ENCODE assay signal across 11 mouse cellular contexts in genomic region chr3:96163040-96163439, GRCm38 (mm10). TPM values are rescaled to one million over a fixed set of nuclear protein-coding genes. Genes with fewer than 3 reads are reported as not detected.
DNase-seq lines count a peak whose midpoint lies in the region; ATAC-seq and TF ChIP-seq lines count a peak whose summit lies in the region.
"Had no signal": no experiment of that assay in that cellular context is flagged by ENCODE, and none has a peak within 500 bp of the region (broad histone marks: within the 10 kb centered on the region; RNA-seq: fewer than 3 reads in every experiment).

No protein-coding gene starts in this region.

- no peak for TF ChIP-seq POLR2A in small intestine, adult 2 months (IDR thresholded peaks at IDR 0.05; ENCODE audit: low read depth, low read length)

- H3K9me3 ChIP-seq in hindbrain, embryonic 14.5 days (ENCODE audit: control insufficient read depth, low read length), result no peaks in the 10 kb centered on the region
- H3K9me3 ChIP-seq in hindbrain, embryonic 12.5 days (replicated peaks), result no peaks in the 10 kb centered on the region
- H3K9me3 ChIP-seq in midbrain, postnatal 0 days (ENCODE audit: low read length), result no peaks in the 10 kb centered on the region
- H3K9me3 ChIP-seq in midbrain, embryonic 11.5 days (ENCODE audit: control insufficient read depth, low read length), result no peaks in the 10 kb centered on the region
- no peaks in the 10 kb centered on the region for H3K9me3 ChIP-seq in intestine, embryonic 15.5 days

- 0 out of 2 replicates have a peak overlapping the region, but pooled peaks have one; percentile 74 for H3K4me2 ChIP-seq in hindbrain, embryonic 14.5 days (replicated peaks)
- H3K4me2 ChIP-seq in hindbrain, embryonic 12.5 days (replicated peaks), result no peak overlapping the region; the same call in 1 of the 2 replicates
- H3K4me2 ChIP-seq in midbrain, postnatal 0 days (ENCODE audit: low read depth, low read length, poor library complexity, severe bottlenecking), result peak overlapping the region; percentile 85
- no peak overlapping the region for H3K4me2 ChIP-seq in midbrain, embryonic 11.5 days
- peak overlapping the region; percentile 92 for H3K4me2 ChIP-seq in intestine, embryonic 15.5 days (replicated peaks)

- no peaks in the 10 kb centered on the region for H3K27me3 ChIP-seq in hindbrain, embryonic 14.5 days (ENCODE audit: control insufficient read depth, insufficient read depth, low read length)
- H3K27me3 ChIP-seq in hindbrain, embryonic 12.5 days, result no peaks in the 10 kb centered on the region; the same call in 1 of the 2 replicates
- no peaks in the 10 kb centered on the region for H3K27me3 ChIP-seq in midbrain, postnatal 0 days (ENCODE audit: insufficient read depth, low read length)
- H3K27me3 ChIP-seq in midbrain, embryonic 11.5 days (ENCODE audit: control insufficient read depth, insufficient read depth, low read length), result no peaks in the 10 kb centered on the region
- H3K27me3 ChIP-seq in intestine, embryonic 15.5 days (replicated peaks), result no peaks in the 10 kb centered on the region
- H3K27me3 ChIP-seq in small intestine, adult 2 months (ENCODE audit: control insufficient read depth, insufficient read depth, low read length), result no peaks in the 10 kb centered on the region

- no peak for DNase-seq in hindbrain, embryonic 14.5 days (ENCODE audit: low spot score)
- DNase-seq in midbrain, postnatal 0 days (ENCODE audit: low spot score), result no peak
- no peak for DNase-seq in midbrain, embryonic 11.5 days (ENCODE audit: low spot score, missing footprints)
- DNase-seq in right cerebral cortex, adult 2 months (ENCODE audit: low spot score in 2 of 2), result no peak
- no peak for DNase-seq in layer of hippocampus, adult 9-11 months
- DNase-seq: cerebellum, postnatal 36 days; heart, adult 2 months had no signal

- no peak overlapping the region for H3K27ac ChIP-seq in hindbrain, embryonic 14.5 days
- H3K27ac ChIP-seq in hindbrain, embryonic 12.5 days, result no peak overlapping the region
- no peak overlapping the region for H3K27ac ChIP-seq in midbrain, postnatal 0 days (ENCODE audit: low read depth, low read length)
- no peak overlapping the region for H3K27ac ChIP-seq in midbrain, embryonic 11.5 days (ENCODE audit: low read depth, low read length)
- H3K27ac ChIP-seq in intestine, embryonic 15.5 days, result peak overlapping the region; percentile 59; the same call in 1 of the 2 replicates
- no peak overlapping the region for H3K27ac ChIP-seq in small intestine, adult 2 months (ENCODE audit: insufficient read depth, low read depth, low read length)
- H3K27ac ChIP-seq: macrophage had no signal

- ATAC-seq in hindbrain, embryonic 14.5 days (ENCODE audit: low FRiP score), result no peak
- ATAC-seq in hindbrain, embryonic 12.5 days (ENCODE audit: low FRiP score), result no peak
- ATAC-seq in midbrain, postnatal 0 days (ENCODE audit: low FRiP score), result no peak
- ATAC-seq in midbrain, embryonic 11.5 days (ENCODE audit: low FRiP score), result no peak
- ATAC-seq in intestine, embryonic 15.5 days, result no peak

- peaks cover 16% of the 10 kb centered on the region for H3K4me1 ChIP-seq in hindbrain, embryonic 14.5 days (replicated peaks; ENCODE audit: control insufficient read depth, insufficient read depth, low read length)
- peaks cover 25% of the 10 kb centered on the region for H3K4me1 ChIP-seq in hindbrain, embryonic 12.5 days
- 0 out of 2 replicates have a peak, but pooled peaks cover 3% of the 10 kb centered on the region for H3K4me1 ChIP-seq in midbrain, postnatal 0 days (ENCODE audit: insufficient read depth, low read length)
- peaks cover 20% of the 10 kb centered on the region for H3K4me1 ChIP-seq in midbrain, embryonic 11.5 days (ENCODE audit: control insufficient read depth, insufficient read depth, low read length)
- peaks cover 6% of the 10 kb centered on the region for H3K4me1 ChIP-seq in intestine, embryonic 15.5 days (replicated peaks)
- H3K4me1 ChIP-seq in small intestine, adult 2 months (ENCODE audit: control insufficient read depth, insufficient read depth, insufficient read length, low read length), result peaks cover 18% of the 10 kb centered on the region; the same call in 1 of the 2 replicates

- no peak for TF ChIP-seq CTCF in midbrain, postnatal 0 days (IDR thresholded peaks at IDR 0.05)
- TF ChIP-seq CTCF in small intestine, adult 2 months (IDR thresholded peaks at IDR 0.05; ENCODE audit: extremely low read depth, insufficient read length, insufficient replicate concordance, low read depth, low read length), result no peak

- H3K36me3 ChIP-seq in hindbrain, embryonic 14.5 days (replicated peaks; ENCODE audit: control insufficient read depth, insufficient read depth), result no peaks in the 10 kb centered on the region
- no peaks in the 10 kb centered on the region for H3K36me3 ChIP-seq in hindbrain, embryonic 12.5 days
- H3K36me3 ChIP-seq in midbrain, postnatal 0 days (ENCODE audit: insufficient read depth, low read length), result peaks cover under 1% of the 10 kb centered on the region; the same call in 1 of the 2 replicates
- H3K36me3 ChIP-seq in midbrain, embryonic 11.5 days (ENCODE audit: control insufficient read depth, insufficient read depth, low read length), result no peaks in the 10 kb centered on the region
- no peaks in the 10 kb centered on the region for H3K36me3 ChIP-seq in intestine, embryonic 15.5 days
- no peaks in the 10 kb centered on the region for H3K36me3 ChIP-seq in small intestine, adult 2 months (ENCODE audit: control insufficient read depth, insufficient read depth, low read length)

- 88% methylated on average over 6 of the region's 6 CpGs for WGBS in hindbrain, embryonic 14.5 days
- WGBS in hindbrain, embryonic 12.5 days, result 90% methylated on average over 6 of the region's 6 CpGs
- 90% methylated on average over 6 of the region's 6 CpGs for WGBS in midbrain, postnatal 0 days
- WGBS in midbrain, embryonic 11.5 days, result 92% methylated on average over 6 of the region's 6 CpGs
- WGBS in intestine, embryonic 15.5 days, result 86% methylated on average over 6 of the region's 6 CpGs
- 90% methylated on average over 6 of the region's 6 CpGs for WGBS in small intestine, adult 2 months

- no peak overlapping the region for H3K9ac ChIP-seq in hindbrain, embryonic 14.5 days
- H3K9ac ChIP-seq in hindbrain, embryonic 12.5 days, result no peak overlapping the region
- H3K9ac ChIP-seq in midbrain, postnatal 0 days (replicated peaks; ENCODE audit: low read length, poor library complexity, severe bottlenecking), result 0 out of 2 replicates have a peak overlapping the region, but pooled peaks have one; percentile 67
- no peak overlapping the region for H3K9ac ChIP-seq in midbrain, embryonic 11.5 days (ENCODE audit: low read length)
- peak overlapping the region; percentile 67; the same call in 1 of the 2 replicates for H3K9ac ChIP-seq in intestine, embryonic 15.5 days

- H3K4me3 ChIP-seq in hindbrain, embryonic 14.5 days (replicated peaks; ENCODE audit: low read length), result no peak overlapping the region
- H3K4me3 ChIP-seq in hindbrain, embryonic 12.5 days, result no peak overlapping the region
- no peak overlapping the region; the same call in 1 of the 2 replicates for H3K4me3 ChIP-seq in midbrain, postnatal 0 days (ENCODE audit: low read depth, low read length)
- no peak overlapping the region for H3K4me3 ChIP-seq in midbrain, embryonic 11.5 days (ENCODE audit: low read depth, low read length)
- H3K4me3 ChIP-seq in intestine, embryonic 15.5 days (replicated peaks), result peak overlapping the region; percentile 54
- H3K4me3 ChIP-seq in small intestine, adult 2 months (ENCODE audit: low read depth, low read length), result peak overlapping the region; percentile 52

RNA-seq across cellular contexts. Expression of gene Mtmr11, which starts 1.2 kb away (rescaled TPM):
- 10.1 and 11.6 TPM in 2 replicates for polyA plus RNA-seq in hindbrain, embryonic 14.5 days (2014; fragmentation: Nextera tagmentation; extraction: Ambion mirVana)
- polyA plus RNA-seq in hindbrain, embryonic 12.5 days (2016; fragmentation: Nextera tagmentation; extraction: Ambion mirVana), result 20.8 and 23.0 TPM in 2 replicates
- total RNA-seq in midbrain, postnatal 0 days (2014; rRNA removed), result 15.5 and 22.3 TPM in 2 replicates
- polyA plus RNA-seq in midbrain, postnatal 0 days (2015; fragmentation: Nextera tagmentation; extraction: Ambion mirVana), result 8.4 and 9.4 TPM in 2 replicates
- polyA plus RNA-seq in midbrain, embryonic 11.5 days (2014; fragmentation: Nextera tagmentation; extraction: Ambion mirVana), result 10.5 and 12.8 TPM in 2 replicates
- 20.0 and 20.2 TPM in 2 replicates for polyA plus RNA-seq in intestine, embryonic 15.5 days (2015; fragmentation: Nextera tagmentation; extraction: Ambion mirVana)
- polyA plus RNA-seq in small intestine, adult 2 months (2012; rRNA removed), result 5.0 and 64.6 TPM in 2 replicates

RNA-seq across cellular contexts. Expression of gene Sf3b4, which starts 9.1 kb away (rescaled TPM):
- polyA plus RNA-seq in hindbrain, embryonic 14.5 days (2014; fragmentation: Nextera tagmentation; extraction: Ambion mirVana), result 135 and 151 TPM in 2 replicates
- polyA plus RNA-seq in hindbrain, embryonic 12.5 days (2016; fragmentation: Nextera tagmentation; extraction: Ambion mirVana), result 164 and 170 TPM in 2 replicates
- 70.3 and 79.1 TPM in 2 replicates for total RNA-seq in midbrain, postnatal 0 days (2014; rRNA removed)
- 156 and 158 TPM in 2 replicates for polyA plus RNA-seq in midbrain, postnatal 0 days (2015; fragmentation: Nextera tagmentation; extraction: Ambion mirVana)
- polyA plus RNA-seq in midbrain, embryonic 11.5 days (2014; fragmentation: Nextera tagmentation; extraction: Ambion mirVana), result 187 and 216 TPM in 2 replicates
- polyA plus RNA-seq in intestine, embryonic 15.5 days (2015; fragmentation: Nextera tagmentation; extraction: Ambion mirVana), result 152 and 153 TPM in 2 replicates
- polyA plus RNA-seq in small intestine, adult 2 months (2012; rRNA removed), result 42.2 and 73.2 TPM in 2 replicates

RNA-seq across cellular contexts. Expression of gene Sv2a, which starts 17.9 kb away (rescaled TPM):
- polyA plus RNA-seq in hindbrain, embryonic 14.5 days (2014; fragmentation: Nextera tagmentation; extraction: Ambion mirVana), result 95.7 and 111 TPM in 2 replicates
- 44.5 and 44.9 TPM in 2 replicates for polyA plus RNA-seq in hindbrain, embryonic 12.5 days (2016; fragmentation: Nextera tagmentation; extraction: Ambion mirVana)
- total RNA-seq in midbrain, postnatal 0 days (2014; rRNA removed), result 157 and 160 TPM in 2 replicates
- polyA plus RNA-seq in midbrain, postnatal 0 days (2015; fragmentation: Nextera tagmentation; extraction: Ambion mirVana), result 167 and 176 TPM in 2 replicates
- polyA plus RNA-seq in midbrain, embryonic 11.5 days (2014; fragmentation: Nextera tagmentation; extraction: Ambion mirVana), result 9.4 and 10.3 TPM in 2 replicates
- polyA plus RNA-seq in intestine, embryonic 15.5 days (2015; fragmentation: Nextera tagmentation; extraction: Ambion mirVana), result 6.0 and 7.4 TPM in 2 replicates
- 0.85 and 1.4 TPM in 2 replicates for polyA plus RNA-seq in small intestine, adult 2 months (2012; rRNA removed)

RNA-seq across cellular contexts. Expression of gene Bola1, which starts 56.5 kb away (rescaled TPM):
- 57.0 and 72.4 TPM in 2 replicates for polyA plus RNA-seq in hindbrain, embryonic 14.5 days (2014; fragmentation: Nextera tagmentation; extraction: Ambion mirVana)
- 54.4 and 59.8 TPM in 2 replicates for polyA plus RNA-seq in hindbrain, embryonic 12.5 days (2016; fragmentation: Nextera tagmentation; extraction: Ambion mirVana)
- total RNA-seq in midbrain, postnatal 0 days (2014; rRNA removed), result 29.5 and 36.8 TPM in 2 replicates
- 54.6 and 58.1 TPM in 2 replicates for polyA plus RNA-seq in midbrain, postnatal 0 days (2015; fragmentation: Nextera tagmentation; extraction: Ambion mirVana)
- 70.4 and 83.9 TPM in 2 replicates for polyA plus RNA-seq in midbrain, embryonic 11.5 days (2014; fragmentation: Nextera tagmentation; extraction: Ambion mirVana)
- polyA plus RNA-seq in intestine, embryonic 15.5 days (2015; fragmentation: Nextera tagmentation; extraction: Ambion mirVana), result 59.5 and 60.7 TPM in 2 replicates
- polyA plus RNA-seq in small intestine, adult 2 months (2012; rRNA removed), result 62.0 and 66.0 TPM in 2 replicates

RNA-seq across cellular contexts. Expression of gene Hist2h2ab, which starts 56.6 kb away (rescaled TPM):
- polyA plus RNA-seq in hindbrain, embryonic 14.5 days (2014; fragmentation: Nextera tagmentation; extraction: Ambion mirVana), result 0.55 TPM in 1 of 2 replicates, not detected in the other
- not detected in 2 replicates for polyA plus RNA-seq in hindbrain, embryonic 12.5 days (2016; fragmentation: Nextera tagmentation; extraction: Ambion mirVana)
- 134 and 144 TPM in 2 replicates for total RNA-seq in midbrain, postnatal 0 days (2014; rRNA removed)
- 1.1 TPM in 1 of 2 replicates, not detected in the other for polyA plus RNA-seq in midbrain, postnatal 0 days (2015; fragmentation: Nextera tagmentation; extraction: Ambion mirVana)
- polyA plus RNA-seq in midbrain, embryonic 11.5 days (2014; fragmentation: Nextera tagmentation; extraction: Ambion mirVana), result 0.86 and 1.7 TPM in 2 replicates
- polyA plus RNA-seq in intestine, embryonic 15.5 days (2015; fragmentation: Nextera tagmentation; extraction: Ambion mirVana), result 1.1 and 1.6 TPM in 2 replicates
- 3.4 and 9.2 TPM in 2 replicates for polyA plus RNA-seq in small intestine, adult 2 months (2012; rRNA removed)
- polyA plus RNA-seq: macrophage had no signal

Comparison
In these comparisons a context has a peak if more than half of its experiments do, and no peak if none do; other contexts are left out.
1. H3K4me2 ChIP-seq: peak in hindbrain, embryonic 14.5 days (single experiment), midbrain, postnatal 0 days (single experiment) and intestine, embryonic 15.5 days (single experiment); none in hindbrain, embryonic 12.5 days (single experiment) and midbrain, embryonic 11.5 days (single experiment).
2. H3K9ac ChIP-seq: peak in midbrain, postnatal 0 days (single experiment) and intestine, embryonic 15.5 days (single experiment); none in hindbrain, embryonic 14.5 days (single experiment), hindbrain, embryonic 12.5 days (single experiment) and midbrain, embryonic 11.5 days (single experiment).
3. H3K4me3 ChIP-seq: peak in intestine, embryonic 15.5 days (single experiment) and small intestine, adult 2 months (single experiment); none in hindbrain, embryonic 14.5 days (single experiment), hindbrain, embryonic 12.5 days (single experiment), midbrain, postnatal 0 days (single experiment) and midbrain, embryonic 11.5 days (single experiment).